In the genomic region with DNA sequence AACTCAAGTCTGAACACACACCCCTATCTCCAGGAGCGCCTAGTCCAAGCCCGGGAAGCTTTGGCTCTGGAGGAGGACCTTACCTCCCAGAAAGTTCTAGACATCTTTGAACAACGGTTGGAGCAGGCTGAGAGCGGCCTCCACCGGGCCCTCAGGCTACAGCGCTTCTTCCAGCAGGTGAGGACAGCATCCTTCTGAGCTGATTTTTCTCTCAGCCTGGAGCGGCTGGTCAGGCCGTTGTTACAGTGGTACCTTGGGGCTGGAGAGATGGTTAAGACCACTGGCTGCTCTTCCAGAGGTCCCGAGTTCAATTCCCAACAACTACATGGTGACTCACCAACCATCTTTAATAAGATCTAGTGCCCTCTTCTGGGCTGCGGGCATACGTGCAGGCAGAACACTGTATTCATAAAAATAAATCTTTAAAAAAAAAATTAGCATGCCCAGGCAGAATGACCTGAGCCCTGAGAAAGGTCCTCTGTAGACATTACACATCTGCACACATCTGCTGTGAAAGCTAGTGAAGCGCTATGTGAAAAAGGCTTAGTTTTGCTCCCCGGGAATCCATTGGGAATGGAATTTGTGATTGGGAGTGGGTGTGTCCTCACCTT, we compare ENCODE assay signal across 15 mouse cellular contexts. TPM values are rescaled to one million over a fixed set of nuclear protein-coding genes. Genes with fewer than 3 reads are reported as not detected.
DNase-seq lines count a peak whose midpoint lies in the region; ATAC-seq and TF ChIP-seq lines count a peak whose summit lies in the region.
"Had no signal": no experiment of that assay in that cellular context is flagged by ENCODE, and none has a peak within 500 bp of the region (broad histone marks: within the 10 kb centered on the region; RNA-seq: fewer than 3 reads in every experiment).

No protein-coding gene starts in this region.

- H3K4me2 ChIP-seq in liver, postnatal 0 days (ENCODE audit: low read depth, low read length) = no peak overlapping the region
- no peak overlapping the region for H3K4me2 ChIP-seq in liver, embryonic 11.5 days
- H3K4me2 ChIP-seq in forebrain, postnatal 0 days (ENCODE audit: low read depth) = no peak overlapping the region

- H3K27me3 ChIP-seq in liver, postnatal 0 days (ENCODE audit: insufficient read depth, low read length) = no peaks in the 10 kb centered on the region
- H3K27me3 ChIP-seq in liver, embryonic 11.5 days (replicated peaks; ENCODE audit: control insufficient read depth, insufficient read depth, low read length) = no peaks in the 10 kb centered on the region
- H3K27me3 ChIP-seq in MEL (ENCODE audit: control insufficient read depth in 1 of 2, insufficient read depth in 2 of 2, low read length in 2 of 2) = no peaks in the 10 kb centered on the region
- H3K27me3 ChIP-seq in forebrain, postnatal 0 days (ENCODE audit: insufficient read depth, low read length) = no peaks in the 10 kb centered on the region

- no peaks in the 10 kb centered on the region for H3K9me3 ChIP-seq in liver, postnatal 0 days (ENCODE audit: low read length)
- H3K9me3 ChIP-seq in liver, embryonic 11.5 days (ENCODE audit: control insufficient read depth, low read length) = no peaks in the 10 kb centered on the region
- no peaks in the 10 kb centered on the region for H3K9me3 ChIP-seq in MEL (replicated peaks; ENCODE audit: insufficient read depth, low read length)
- H3K9me3 ChIP-seq in forebrain, postnatal 0 days (ENCODE audit: low read length) = no peaks in the 10 kb centered on the region

- H3K4me1 ChIP-seq in liver, postnatal 0 days (ENCODE audit: insufficient read depth) = 0 out of 2 replicates have a peak, but pooled peaks cover 3% of the 10 kb centered on the region
- 0 out of 2 replicates have a peak, but pooled peaks cover 3% of the 10 kb centered on the region for H3K4me1 ChIP-seq in liver, embryonic 11.5 days (replicated peaks; ENCODE audit: control insufficient read depth, insufficient read depth, low read length)
- H3K4me1 ChIP-seq in MEL (ENCODE audit: control insufficient read depth in 1 of 2, insufficient read depth in 2 of 2, low read length in 2 of 2) = 0 out of 4 replicates have a peak, but pooled peaks cover 0 to 3% of the 10 kb centered on the region in 2 experiments
- H3K4me1 ChIP-seq in forebrain, postnatal 0 days (ENCODE audit: insufficient read depth) = no peaks in the 10 kb centered on the region

- no peak for ATAC-seq in liver, postnatal 0 days
- ATAC-seq in liver, embryonic 11.5 days (replicated peaks; ENCODE audit: low FRiP score) = no peak
- peak; percentile 33 for ATAC-seq in forebrain, postnatal 0 days

- H3K79me2 ChIP-seq in MEL (ENCODE audit: control insufficient read depth, insufficient read depth, low read length, poor library complexity) = no peaks in the 10 kb centered on the region

- peak; percentile 61 for TF ChIP-seq CTCF in gastrocnemius, adult 2 months (IDR thresholded peaks at IDR 0.05)
- peak; percentile 43 for TF ChIP-seq CTCF in liver, postnatal 0 days (IDR thresholded peaks at IDR 0.05; ENCODE audit: low read depth)
- TF ChIP-seq CTCF in MEL (IDR thresholded peaks at IDR 0.05 in 2 of 3, conservative IDR thresholded peaks at IDR 0.05 in 1 of 3; ENCODE audit: control insufficient read depth in 1 of 3, insufficient read depth in 1 of 3, low read depth in 2 of 3, low read length in 3 of 3, poor library complexity in 1 of 3, severe bottlenecking in 1 of 3) = peak; percentile 43 to 57 (median 56)
- TF ChIP-seq CTCF in forebrain, postnatal 0 days (IDR thresholded peaks at IDR 0.05; ENCODE audit: low read depth) = peak; percentile 44

- H3K36me3 ChIP-seq in liver, postnatal 0 days (replicated peaks; ENCODE audit: insufficient read depth, low read length) = peaks cover 26% of the 10 kb centered on the region; the same call in 1 of the 2 replicates
- peaks cover 30% of the 10 kb centered on the region for H3K36me3 ChIP-seq in liver, embryonic 11.5 days (ENCODE audit: control insufficient read depth, insufficient read depth, low read length)
- no peaks in the 10 kb centered on the region; a peak in 1 of 4 replicates for H3K36me3 ChIP-seq in MEL (ENCODE audit: control insufficient read depth in 1 of 2, insufficient read depth in 2 of 2, low read length in 2 of 2)
- peaks cover 83% of the 10 kb centered on the region for H3K36me3 ChIP-seq in forebrain, postnatal 0 days (ENCODE audit: insufficient read depth)

- 85% methylated on average over 13 of the region's 13 CpGs for WGBS in liver, postnatal 0 days (ENCODE audit: insufficient replicate concordance)
- WGBS in liver, embryonic 11.5 days = 83% methylated on average over 13 of the region's 13 CpGs
- WGBS in forebrain, postnatal 0 days = 87% methylated on average over 13 of the region's 13 CpGs

- H3K4me3 ChIP-seq in gastrocnemius, adult 2 months = no peak overlapping the region
- H3K4me3 ChIP-seq in liver, postnatal 0 days (ENCODE audit: low read depth, low read length) = no peak overlapping the region
- H3K4me3 ChIP-seq in liver, embryonic 11.5 days (ENCODE audit: low read depth, low read length) = no peak overlapping the region
- H3K4me3 ChIP-seq in MEL (ENCODE audit: control insufficient read depth in 1 of 2, insufficient read depth in 1 of 2, low read depth in 2 of 2, low read length in 2 of 2) = no peak overlapping the region
- H3K4me3 ChIP-seq in forebrain, postnatal 0 days (ENCODE audit: low read depth, low read length) = no peak overlapping the region

- no peak for TF ChIP-seq POLR2A in MEL (IDR thresholded peaks at IDR 0.05; ENCODE audit: control insufficient read depth in 1 of 2, insufficient read depth in 1 of 2, low read depth in 1 of 2, low read length in 2 of 2, poor library complexity in 1 of 2)

- intact Hi-C loops in gastrocnemius, adult 2 months (cut with DNase I) = no loop called here
- intact Hi-C loops in gastrocnemius, postnatal 14 days (cut with DNase I; ENCODE audit: low total_unique reads) = loop anchor here (5.0 kb wide), 1 partner anchor 104 kb away; a partner anchor contains a TSS

- no peak for TF ChIP-seq EP300 in liver, postnatal 0 days (IDR thresholded peaks at IDR 0.05; ENCODE audit: low read depth)
- no peak for TF ChIP-seq EP300 in MEL (IDR thresholded peaks at IDR 0.05; ENCODE audit: low read depth in 1 of 2, low read length in 2 of 2)

- peak; percentile 37 for TF ChIP-seq RAD21 in MEL (IDR thresholded peaks at IDR 0.05; ENCODE audit: low read depth, low read length)

- H3K9ac ChIP-seq in liver, postnatal 0 days (replicated peaks) = no peak overlapping the region
- no peak overlapping the region for H3K9ac ChIP-seq in liver, embryonic 11.5 days (ENCODE audit: low read depth, low read length)
- H3K9ac ChIP-seq in MEL (ENCODE audit: control insufficient read depth, low read depth, low read length, poor library complexity, severe bottlenecking) = no peak overlapping the region
- no peak overlapping the region for H3K9ac ChIP-seq in forebrain, postnatal 0 days

- DNase-seq in gastrocnemius, adult 2 months = no peak
- no peak for DNase-seq in gastrocnemius, postnatal 14 days
- peak; percentile 10 for DNase-seq in liver, postnatal 0 days
- DNase-seq in liver, embryonic 11.5 days (ENCODE audit: low spot score) = no peak
- DNase-seq in MEL (ENCODE audit: low read depth, low spot score) = peak; percentile 44
- DNase-seq in forebrain, postnatal 0 days = peak; percentile 35
- no peak for DNase-seq in right cerebral cortex, adult 2 months (ENCODE audit: low spot score in 2 of 2)
- no peak for DNase-seq in spleen, adult 18-20 months

- H3K27ac ChIP-seq in gastrocnemius, adult 2 months = no peak overlapping the region
- no peak overlapping the region for H3K27ac ChIP-seq in liver, postnatal 0 days (ENCODE audit: low read depth)
- H3K27ac ChIP-seq in liver, embryonic 11.5 days (ENCODE audit: low read depth, low read length) = no peak overlapping the region
- no peak overlapping the region for H3K27ac ChIP-seq in MEL (ENCODE audit: control insufficient read depth, low read depth, low read length)
- H3K27ac ChIP-seq in forebrain, postnatal 0 days (ENCODE audit: low read depth, low read length) = no peak overlapping the region

RNA-seq across cellular contexts. Expression of a gene that starts 11.8 kb away (rescaled TPM):
- 10 to 100 TPM in 1 of 2 experiments, 1 to 10 TPM in 1; 9.6 to 14.1 TPM for total RNA-seq in gastrocnemius, adult 2 months (2021)
- 10 to 100 TPM; 24.2 to 32.0 TPM for total RNA-seq in gastrocnemius, postnatal 14 days (2021)
- polyA plus RNA-seq in liver, postnatal 0 days (2015; fragmentation: Nextera tagmentation; extraction: Ambion mirVana) = 5.8 and 7.2 TPM in 2 replicates
- 50.7 and 61.8 TPM in 2 replicates for polyA plus RNA-seq in liver, embryonic 11.5 days (2014; fragmentation: Nextera tagmentation; extraction: Ambion mirVana)
- 6.4 and 9.9 TPM in 2 replicates for total RNA-seq in MEL (2012; rRNA removed)
- polyA plus RNA-seq in MEL (2012; ENCODE audit: insufficient read depth in 1 of 2, insufficient read length in 2 of 2, low read depth in 1 of 2, low replicate concordance in 2 of 2, missing spikeins in 1 of 2) = 100 to 1,000 TPM in 1 of 2 experiments, 10 to 100 TPM in 1; 37.5 to 150 TPM
- total RNA-seq in forebrain, postnatal 0 days (2014; rRNA removed) = 61.6 and 84.6 TPM in 2 replicates
- 27.3 and 46.8 TPM in 2 replicates for polyA plus RNA-seq in forebrain, postnatal 0 days (2015; fragmentation: Nextera tagmentation; extraction: Ambion mirVana)

RNA-seq across cellular contexts. Expression of a gene that starts 19.1 kb away (rescaled TPM):
- total RNA-seq in gastrocnemius, adult 2 months (2021) = 1 to 10 TPM in 1 of 2 experiments, under 1 TPM in 1; 0.46 to 2.6 TPM
- under 1 TPM; 0.55 to 0.62 TPM for total RNA-seq in gastrocnemius, postnatal 14 days (2021)
- polyA plus RNA-seq in liver, postnatal 0 days (2015; fragmentation: Nextera tagmentation; extraction: Ambion mirVana) = 0.23 and 0.31 TPM in 2 replicates
- polyA plus RNA-seq in liver, embryonic 11.5 days (2014; fragmentation: Nextera tagmentation; extraction: Ambion mirVana) = 0.85 TPM in 1 of 2 replicates, not detected in the other
- total RNA-seq in MEL (2012; rRNA removed) = 0.39 and 0.46 TPM in 2 replicates
- 1 to 10 TPM in 1 of 2 experiments, not detected in 1; 3.6 TPM for polyA plus RNA-seq in MEL (2012; ENCODE audit: insufficient read depth in 1 of 2, insufficient read length in 2 of 2, low read depth in 1 of 2, low replicate concordance in 2 of 2, missing spikeins in 1 of 2)
- 0.38 TPM in 1 of 2 replicates, not detected in the other for total RNA-seq in forebrain, postnatal 0 days (2014; rRNA removed)
- polyA plus RNA-seq in forebrain, postnatal 0 days (2015; fragmentation: Nextera tagmentation; extraction: Ambion mirVana) = 0.67 TPM in 1 of 2 replicates, not detected in the other

RNA-seq across cellular contexts. Expression of a gene that starts 24.2 kb away (rescaled TPM):
- 10 to 100 TPM; 13.5 to 13.8 TPM for total RNA-seq in gastrocnemius, adult 2 months (2021)
- total RNA-seq in gastrocnemius, postnatal 14 days (2021) = 10 to 100 TPM; 13.3 to 13.4 TPM
- 8.8 and 9.0 TPM in 2 replicates for polyA plus RNA-seq in liver, postnatal 0 days (2015; fragmentation: Nextera tagmentation; extraction: Ambion mirVana)
- polyA plus RNA-seq in liver, embryonic 11.5 days (2014; fragmentation: Nextera tagmentation; extraction: Ambion mirVana) = 19.8 and 21.9 TPM in 2 replicates
- 32.1 and 36.3 TPM in 2 replicates for total RNA-seq in MEL (2012; rRNA removed)
- 10 to 100 TPM in 1 of 2 experiments, not detected in 1; 46.9 TPM for polyA plus RNA-seq in MEL (2012; ENCODE audit: insufficient read depth in 1 of 2, insufficient read length in 2 of 2, low read depth in 1 of 2, low replicate concordance in 2 of 2, missing spikeins in 1 of 2)
- total RNA-seq in forebrain, postnatal 0 days (2014; rRNA removed) = 37.2 and 51.4 TPM in 2 replicates
- polyA plus RNA-seq in forebrain, postnatal 0 days (2015; fragmentation: Nextera tagmentation; extraction: Ambion mirVana) = 16.6 and 19.8 TPM in 2 replicates

RNA-seq across cellular contexts. Expression of a gene that starts 45.9 kb away (rescaled TPM):
- total RNA-seq in gastrocnemius, adult 2 months (2021) = not detected
- not detected for total RNA-seq in gastrocnemius, postnatal 14 days (2021)
- not detected in 2 replicates for polyA plus RNA-seq in liver, postnatal 0 days (2015; fragmentation: Nextera tagmentation; extraction: Ambion mirVana)
- polyA plus RNA-seq in liver, embryonic 11.5 days (2014; fragmentation: Nextera tagmentation; extraction: Ambion mirVana) = not detected in 2 replicates
- not detected in 2 replicates for total RNA-seq in MEL (2012; rRNA removed)
- polyA plus RNA-seq in MEL (2012; ENCODE audit: insufficient read depth in 1 of 2, insufficient read length in 2 of 2, low read depth in 1 of 2, low replicate concordance in 2 of 2, missing spikeins in 1 of 2) = not detected
- not detected in 2 replicates for total RNA-seq in forebrain, postnatal 0 days (2014; rRNA removed)
- not detected in 2 replicates for polyA plus RNA-seq in forebrain, postnatal 0 days (2015; fragmentation: Nextera tagmentation; extraction: Ambion mirVana)
- total RNA-seq: adrenal gland, postnatal 4 days; left cerebral cortex, postnatal 25 days had no signal
- polyA plus RNA-seq: heart, embryonic 16.5 days; intestine, embryonic 16.5 days; neural tube, embryonic 14.5 days; spleen, adult 2 months; thymus, postnatal 0 days had no signal

Comparison
In these comparisons a context has a peak if more than half of its experiments do, and no peak if none do; other contexts are left out.
1. DNase-seq: peak in liver, postnatal 0 days (single experiment), MEL (single experiment) and forebrain, postnatal 0 days (single experiment); none in gastrocnemius, adult 2 months (single experiment), gastrocnemius, postnatal 14 days (single experiment), liver, embryonic 11.5 days (single experiment), right cerebral cortex, adult 2 months (0 of 2) and spleen, adult 18-20 months (0 of 2).
2. Peak in every context shown above with its lines, with median percentiles within 50 percentile points of each other: CTCF ChIP-seq.